Mouse (Mus musculus) layer of hippocampus, adult 18-20 months (tissue): ENCODE data around the gene 2610318N02Rik. TPM values are rescaled to one million over a fixed set of nuclear protein-coding genes. Genes with fewer than 3 reads are reported as not detected.

Experiments
- microRNA-seq, 2 experiments: library from miRNA; unstranded; fragments of <30 nt; microRNA quantifications; one replicate each; pipeline ENCODE4 v1.2.0; 2021
- total RNA-seq, 2 experiments: library from RNA; stranded (reverse); gene quantifications; 2 replicates each; pipeline ENCODE4 v1.2.3; 2021

2610318N02Rik gene
- total RNA-seq, 2 experiments from 2014 or later = 0.92 TPM; not detected in 1

Small RNA genes lying within 50 kb of the gene (microRNA-seq; reads per million reads assigned to microRNA genes)
- gene Mir130b (62.4 to 69.8 reads per million in 2 experiments), gene Mir301b (1.2 to 2.0 reads per million in 2 experiments)

Other genes starting within 250 kb of the 2610318N02Rik start
- gene Ppm1f, start 228.7 kb downstream of the 2610318N02Rik start, total RNA-seq = 10 to 100 TPM; 54.7 to 56.3 TPM
- gene Mapk1, start 141.8 kb downstream of the 2610318N02Rik start, total RNA-seq = 100 to 1,000 TPM; 507 to 529 TPM
- 10 to 100 TPM; 35.7 to 36.5 TPM for gene Ypel1, start 55.5 kb downstream of the 2610318N02Rik start, total RNA-seq
- 10 to 100 TPM; 90.6 to 96.2 TPM for gene Ppil2, start 13.9 kb downstream of the 2610318N02Rik start, total RNA-seq
- gene Sdf2l1, start 7.2 kb upstream of the 2610318N02Rik start, total RNA-seq = 10 to 100 TPM; 30.9 to 34.9 TPM
- 10 to 100 TPM; 24.2 to 26.5 TPM for gene Ydjc, start 19.5 kb upstream of the 2610318N02Rik start, total RNA-seq
- 1 to 10 TPM; 1.9 to 2.7 TPM for gene Ccdc116, start 22.1 kb upstream of the 2610318N02Rik start, total RNA-seq
- gene Ube2l3, start 77.5 kb upstream of the 2610318N02Rik start, total RNA-seq = 100 to 1,000 TPM; 148 to 155 TPM
- gene Rimbp3, start 83.4 kb upstream of the 2610318N02Rik start, total RNA-seq = 1 to 10 TPM; 3.4 to 3.7 TPM
- gene Hic2, start 108.4 kb upstream of the 2610318N02Rik start, total RNA-seq = 1 to 10 TPM; 4.9 to 6.0 TPM
- 100 to 1,000 TPM in 1 of 2 experiments, 10 to 100 TPM in 1; 82.4 to 100 TPM for gene Tmem191c, start 150.9 kb upstream of the 2610318N02Rik start, total RNA-seq
- under 1 TPM; 0.56 to 0.84 TPM for gene Serpind1, start 206.2 kb upstream of the 2610318N02Rik start, total RNA-seq